Mouse (Mus musculus) embryonic facial prominence, embryonic 13.5 days (tissue): ENCODE data around the gene Rab34. TPM values are rescaled to one million over a fixed set of nuclear protein-coding genes. Genes with fewer than 3 reads are reported as not detected.
A peak's percentile ranks its signal among the peaks of the same experiment; 100 is the strongest.

Experiments
- ATAC-seq: fragments of 200-750 bp; cut with Nextera tagmentation; 2 replicates; pipeline ENCODE4 v1.8.0; 2017; ENCODE audit warnings: low read depth; ENCODE audit not compliant: insufficient number of reproducible peaks, insufficient read depth, low FRiP score, low TSS enrichment
- H3K27ac ChIP-seq: fragments of 300-500 bp; sonication (generic); 2 replicates; pipeline ENCODE4 v1.5.1; 2015; ENCODE audit warnings: moderate library complexity, mild to moderate bottlenecking, inconsistent platforms
- H3K27me3 ChIP-seq: fragments of 300-500 bp; sonication (generic); 2 replicates; pipeline ENCODE4 v1.6.1; 2015; ENCODE audit warnings: mild to moderate bottlenecking, inconsistent platforms
- H3K36me3 ChIP-seq: fragments of 300-500 bp; sonication (generic); 2 replicates; pipeline ENCODE4 v1.6.1; 2015; ENCODE audit warnings: mild to moderate bottlenecking, inconsistent platforms
- H3K4me1 ChIP-seq: fragments of 300-500 bp; sonication (generic); 2 replicates; pipeline ENCODE4 v1.6.1; 2015; ENCODE audit warnings: inconsistent platforms
- H3K4me2 ChIP-seq: fragments of 300-500 bp; sonication (generic); 2 replicates; pipeline ENCODE4 v1.6.1; 2015; ENCODE audit warnings: moderate library complexity, mild to moderate bottlenecking, inconsistent platforms
- H3K4me3 ChIP-seq: fragments of 300-500 bp; sonication (generic); 2 replicates; pipeline ENCODE4 v1.5.1; 2015; ENCODE audit warnings: mild to moderate bottlenecking, inconsistent platforms
- H3K9ac ChIP-seq: fragments of 300-500 bp; sonication (generic); 2 replicates; pipeline ENCODE4 v1.6.1; 2015; ENCODE audit warnings: mild to moderate bottlenecking, inconsistent platforms
- H3K9me3 ChIP-seq: fragments of 300-500 bp; sonication (generic); 2 replicates; pipeline ENCODE4 v1.6.1; 2016; ENCODE audit warnings: inconsistent platforms
- WGBS: fragments of 180-500 bp; shearing (Covaris S2); methylation state at CpG from one replicate; pipeline ENCODE4 v1.1.7; 2015; ENCODE audit warnings: mixed read lengths; 5-methylcytosine and 5-hydroxymethylcytosine counted together
- polyA plus RNA-seq: library from polyadenylated mRNA; unstranded; fragments of >200 nt; fragmentation: Nextera tagmentation; extraction: Ambion mirVana; gene quantifications from 2 replicates; pipeline ENCODE4 v1.2.1, GENCODE M21; 2015

The Rab34 gene
- 172 and 188 TPM in 2 replicates for polyA plus RNA-seq

GRCm38 (mm10) chr11:78188331-78189233 is at the start of gene Rab34:
Gene Rab34 (plus strand): TSS chr11:78188430.
- Histone ChIP-seq H3K27ac (peak within 1 kb of the TSS; percentile 100), H3K9ac (peak within 1 kb of the TSS; percentile 94), H3K27me3 (no peaks in the 10 kb centered on the region), H3K4me2 (peak within 1 kb of the TSS; percentile 71), H3K9me3 (no peaks in the 10 kb centered on the region), H3K36me3 (peaks cover 31% of the 10 kb centered on the region), H3K4me3 (peak within 1 kb of the TSS; percentile 78), H3K4me1 (peaks cover 20% of the 10 kb centered on the region)
- peak; percentile 85 for ATAC-seq
- under 1% methylated on average over 80 of the region's 80 CpGs for WGBS

DNA sequence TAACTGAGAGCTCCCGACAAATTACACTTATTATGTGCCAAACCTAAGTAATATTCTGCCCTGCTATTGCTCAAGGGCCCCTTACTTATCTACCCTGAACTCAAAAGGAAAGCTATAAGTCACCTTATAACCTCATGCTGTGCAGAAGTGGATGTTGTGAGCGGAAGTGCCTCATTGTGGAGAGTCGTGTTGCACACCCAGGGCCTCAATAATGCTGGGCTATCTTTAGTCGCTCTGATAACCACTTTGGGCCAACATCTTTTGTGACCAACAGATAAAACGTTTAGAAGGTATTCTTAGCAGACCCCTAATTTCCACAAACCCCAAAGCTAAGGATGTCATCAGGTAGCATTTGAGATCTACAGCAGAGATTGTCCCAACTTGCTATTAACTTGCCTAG is 47.6 kb upstream of the Rab34 start:
- H3K4me1 ChIP-seq: peaks cover 5% of the 10 kb centered on the region; the same call in 1 of the 2 replicates

GRCm38 (mm10) chr11:78143520-78143919 is 44.7 kb upstream of the Rab34 start:
- Histone ChIP-seq H3K4me1 (peaks cover 5% of the 10 kb centered on the region; the same call in 1 of the 2 replicates), H3K4me3 (no peak overlapping the region), H3K9me3 (no peaks in the 10 kb centered on the region), H3K36me3 (peaks cover 50% of the 10 kb centered on the region), H3K9ac (no peak overlapping the region), H3K27me3 (no peaks in the 10 kb centered on the region), H3K27ac (no peak overlapping the region), H3K4me2 (no peak overlapping the region)
- WGBS: 72% methylated on average over 2 of the region's 2 CpGs
- ATAC-seq: no peak

More for the DNA sequence above, 47.6 kb upstream of the Rab34 start:
- Histone ChIP-seq H3K27me3 (no peaks in the 10 kb centered on the region), H3K9ac (no peak overlapping the region), H3K4me2 (no peak overlapping the region), H3K27ac (no peak overlapping the region), H3K9me3 (no peaks in the 10 kb centered on the region), H3K4me3 (no peak overlapping the region), H3K36me3 (peaks cover 28% of the 10 kb centered on the region)
- 83% methylated on average over 5 of the region's 5 CpGs for WGBS
- ATAC-seq: no peak

- Histone ChIP-seq H3K4me3 (no peak overlapping the region), H3K27ac (peak overlapping the region; percentile 35; the same call in 1 of the 2 replicates), H3K36me3 (peaks cover 73% of the 10 kb centered on the region), H3K27me3 (no peaks in the 10 kb centered on the region), H3K4me1 (peaks cover 5% of the 10 kb centered on the region; the same call in 1 of the 2 replicates), H3K9me3 (no peaks in the 10 kb centered on the region), H3K9ac (no peak overlapping the region), H3K4me2 (no peak overlapping the region)
- no peak for ATAC-seq
- 79% methylated on average over 5 of the region's 5 CpGs for WGBS
Measured at GRCm38 (mm10) chr11:78146168-78146567, 42.1 kb upstream of the Rab34 start.

- no peaks in the 10 kb centered on the region for H3K9me3 ChIP-seq
- peak overlapping the region; percentile 35; the same call in 1 of the 2 replicates for H3K27ac ChIP-seq
- H3K27me3 ChIP-seq: no peaks in the 10 kb centered on the region
- peaks cover 78% of the 10 kb centered on the region for H3K36me3 ChIP-seq
- no peak overlapping the region for H3K4me3 ChIP-seq
- no peak overlapping the region for H3K4me2 ChIP-seq
- H3K9ac ChIP-seq: no peak overlapping the region
- no peak for ATAC-seq
- peaks cover 2% of the 10 kb centered on the region for H3K4me1 ChIP-seq
- WGBS: 77% methylated on average over 6 of the region's 6 CpGs
Measured at GRCm38 (mm10) chr11:78146707-78147543, 41.3 kb upstream of the Rab34 start.

DNA sequence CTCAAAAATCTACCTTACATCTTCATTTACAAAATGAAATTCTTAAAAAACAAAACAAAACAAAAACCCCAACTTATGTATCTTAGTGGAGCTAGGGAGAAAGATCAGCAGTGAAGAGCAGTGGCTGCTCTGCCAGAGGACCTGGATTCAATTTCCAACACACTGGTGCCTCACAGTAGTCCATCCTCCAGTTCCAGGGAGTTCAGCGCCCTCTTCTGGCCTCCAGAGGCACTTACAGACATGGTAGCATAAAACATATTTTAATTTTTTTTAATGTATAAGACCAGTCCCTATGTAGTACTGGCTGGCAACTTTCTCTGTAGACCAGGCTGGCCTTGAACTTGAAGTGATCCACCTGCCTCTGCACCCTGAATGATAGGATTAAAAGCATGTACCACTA is 37.1 kb upstream of the Rab34 start:
- H3K27ac ChIP-seq: no peak overlapping the region
- 28% methylated on average over 1 of the region's 1 CpGs for WGBS
- ATAC-seq: no peak
- peaks cover 81% of the 10 kb centered on the region for H3K36me3 ChIP-seq
- H3K27me3 ChIP-seq: no peaks in the 10 kb centered on the region
- no peaks in the 10 kb centered on the region for H3K9me3 ChIP-seq
- no peak overlapping the region for H3K4me2 ChIP-seq
- H3K4me3 ChIP-seq: no peak overlapping the region
- no peak overlapping the region for H3K9ac ChIP-seq
- peaks cover 17% of the 10 kb centered on the region for H3K4me1 ChIP-seq

DNA sequence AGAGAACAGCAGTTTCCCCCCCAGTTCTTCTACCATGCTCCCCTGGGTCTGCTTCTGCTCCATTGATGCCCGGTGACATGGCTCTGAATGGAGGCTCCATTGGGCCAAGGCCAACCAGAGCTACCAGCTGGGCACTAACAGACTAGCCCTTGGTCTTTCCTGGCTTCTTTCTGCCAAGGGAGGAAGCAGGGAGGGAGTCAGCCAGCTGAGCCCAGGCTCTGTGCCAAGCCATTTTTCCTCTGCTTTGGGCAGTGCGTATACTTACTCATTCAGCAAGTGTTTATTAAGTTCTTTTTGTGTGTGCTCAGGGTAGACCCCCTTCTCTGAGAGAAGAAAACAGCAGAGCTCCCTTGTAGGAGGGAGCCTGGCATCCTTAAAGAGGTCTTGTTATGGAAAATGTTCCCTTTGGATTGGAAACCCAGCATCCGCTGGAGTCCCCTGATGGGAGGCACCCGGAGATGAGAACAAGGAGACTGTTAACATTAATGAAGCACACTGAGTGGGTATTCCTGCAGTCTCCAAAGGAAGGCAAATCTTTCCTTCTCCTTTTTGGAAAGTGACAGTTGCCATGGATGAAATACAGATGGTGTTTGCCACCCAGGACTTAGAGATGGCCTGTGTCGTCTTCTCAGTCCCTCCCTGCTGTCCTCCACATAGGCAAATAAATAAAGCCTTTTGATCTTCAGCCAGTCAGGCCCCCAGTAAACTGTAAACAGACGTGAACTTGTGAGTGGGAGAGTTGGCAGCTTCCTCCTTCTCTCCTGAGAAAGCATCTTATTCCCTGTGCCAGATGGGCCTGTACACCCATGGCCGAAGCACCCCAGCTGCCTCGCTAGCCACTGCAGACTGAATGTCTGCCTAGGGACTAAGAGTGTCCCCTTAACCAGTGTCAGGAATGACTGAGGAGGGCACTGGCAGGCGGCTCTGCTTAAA is 35.7 kb upstream of the Rab34 start:
- Histone ChIP-seq H3K4me1 (peaks cover 17% of the 10 kb centered on the region), H3K4me2 (no peak overlapping the region), H3K9ac (no peak overlapping the region), H3K9me3 (no peaks in the 10 kb centered on the region), H3K27me3 (no peaks in the 10 kb centered on the region), H3K4me3 (no peak overlapping the region), H3K36me3 (peaks cover 85% of the 10 kb centered on the region), H3K27ac (peak overlapping the region; percentile 68)
- WGBS: 68% methylated on average over 9 of the region's 9 CpGs
- ATAC-seq: no peak

DNA sequence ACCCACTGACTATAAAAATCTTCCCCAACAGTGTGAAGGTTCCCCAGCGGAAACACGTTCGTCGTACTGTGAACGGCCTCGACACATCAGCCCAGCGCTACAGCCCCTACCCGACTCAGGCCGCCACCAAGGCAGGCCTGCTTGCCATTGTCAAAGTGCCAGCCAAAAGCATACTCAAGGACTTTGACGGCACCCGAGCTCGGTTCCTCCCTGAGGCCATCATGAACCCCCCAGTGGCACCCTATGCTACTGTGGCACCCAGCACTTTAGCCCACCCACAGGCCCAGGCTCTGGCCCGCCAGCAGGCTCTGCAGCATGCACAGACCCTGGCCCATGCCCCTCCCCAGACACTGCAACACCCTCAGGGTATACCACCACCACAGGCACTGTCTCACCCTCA is 34.5 kb upstream of the Rab34 start:
- Histone ChIP-seq H3K27ac (no peak overlapping the region), H3K9me3 (no peaks in the 10 kb centered on the region), H3K4me3 (no peak overlapping the region), H3K27me3 (no peaks in the 10 kb centered on the region), H3K9ac (no peak overlapping the region), H3K4me2 (no peak overlapping the region), H3K4me1 (peaks cover 19% of the 10 kb centered on the region), H3K36me3 (peaks cover 86% of the 10 kb centered on the region)
- ATAC-seq: 0 out of 2 replicates have a peak, but pooled peaks have one; percentile 23
- WGBS: 89% methylated on average over 13 of the region's 13 CpGs

DNA sequence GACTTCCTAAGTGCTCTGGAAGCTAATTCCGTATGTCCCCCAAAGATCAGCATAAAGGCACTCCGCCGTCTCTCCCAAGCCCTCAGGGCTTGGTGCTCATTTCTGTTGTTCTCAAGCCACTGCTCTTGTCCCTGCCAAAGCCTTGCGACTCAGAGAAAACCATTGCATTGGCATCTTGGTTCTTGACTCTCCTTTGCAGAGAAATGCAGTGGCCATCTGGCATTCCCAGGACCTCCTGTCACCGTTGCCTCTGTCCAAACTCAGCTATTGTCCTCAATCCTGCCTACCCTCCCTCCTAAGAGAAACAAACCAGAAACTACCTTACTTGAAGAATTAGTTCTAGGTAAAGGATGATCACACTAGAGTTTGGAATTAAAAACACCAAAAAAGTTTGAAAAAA is 32.6 kb upstream of the Rab34 start:
- Histone ChIP-seq H3K27ac (no peak overlapping the region), H3K4me2 (no peak overlapping the region), H3K9ac (no peak overlapping the region), H3K27me3 (no peaks in the 10 kb centered on the region), H3K36me3 (peaks cover 88% of the 10 kb centered on the region), H3K9me3 (no peaks in the 10 kb centered on the region), H3K4me3 (no peak overlapping the region), H3K4me1 (peaks cover 27% of the 10 kb centered on the region)
- ATAC-seq: no peak
- 56% methylated on average over 5 of the region's 5 CpGs for WGBS

DNA sequence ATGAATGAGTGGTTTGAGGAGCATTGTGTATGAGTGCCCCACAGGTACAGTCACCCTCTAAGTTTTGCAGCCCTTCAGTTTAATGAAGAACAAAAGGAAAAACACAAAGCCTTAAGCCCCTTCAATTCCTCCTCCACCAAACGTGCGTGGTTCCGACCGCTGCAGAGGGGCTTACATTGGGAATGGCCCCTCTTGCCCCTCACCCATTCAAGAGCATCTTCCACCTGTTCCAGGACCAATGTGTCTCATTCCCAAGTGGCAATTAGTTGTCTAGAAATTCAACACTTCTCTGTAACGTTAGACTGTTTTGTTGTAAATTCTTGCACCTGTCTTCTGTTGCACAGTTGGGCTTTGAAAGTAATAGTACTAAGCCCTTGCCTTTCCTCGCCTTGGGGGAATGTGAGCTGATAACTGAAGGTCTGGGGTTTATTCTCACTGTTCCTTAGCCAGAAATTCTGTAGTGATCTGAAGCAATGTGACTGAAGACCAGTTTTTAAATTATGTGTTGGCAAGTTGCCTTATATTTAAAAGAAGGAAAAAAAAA is 32.0 kb upstream of the Rab34 start:
- no peak overlapping the region for H3K4me2 ChIP-seq
- peak overlapping the region; percentile 12; the same call in 1 of the 2 replicates for H3K27ac ChIP-seq
- H3K36me3 ChIP-seq: peaks cover 88% of the 10 kb centered on the region
- no peak for ATAC-seq
- H3K27me3 ChIP-seq: no peaks in the 10 kb centered on the region
- H3K4me1 ChIP-seq: peaks cover 30% of the 10 kb centered on the region
- H3K4me3 ChIP-seq: no peak overlapping the region
- H3K9me3 ChIP-seq: no peaks in the 10 kb centered on the region
- no peak overlapping the region for H3K9ac ChIP-seq
- 62% methylated on average over 6 of the region's 6 CpGs for WGBS
